Mouse (Mus musculus) small intestine, adult 2 months (tissue): ENCODE measurements around the gene Ldlr.

Source experiments
- CTCF ChIP-seq: fragments of 200-500 bp; IDR thresholded peaks from 2 replicates; pipeline ENCODE4 v1.5.1; 2012; ENCODE audit warnings: low read depth, mild to moderate bottlenecking, control low read depth, inconsistent platforms, low read length, moderate library complexity, mixed read lengths; ENCODE audit not compliant: insufficient replicate concordance, insufficient read length; ENCODE audit errors: extremely low read depth
- POLR2A ChIP-seq: fragments of 200-500 bp; IDR thresholded peaks from 2 replicates; pipeline ENCODE4 v1.6.1; 2012; ENCODE audit warnings: low read depth, mild to moderate bottlenecking, control low read depth, inconsistent platforms, low read length, moderate library complexity

DNA sequence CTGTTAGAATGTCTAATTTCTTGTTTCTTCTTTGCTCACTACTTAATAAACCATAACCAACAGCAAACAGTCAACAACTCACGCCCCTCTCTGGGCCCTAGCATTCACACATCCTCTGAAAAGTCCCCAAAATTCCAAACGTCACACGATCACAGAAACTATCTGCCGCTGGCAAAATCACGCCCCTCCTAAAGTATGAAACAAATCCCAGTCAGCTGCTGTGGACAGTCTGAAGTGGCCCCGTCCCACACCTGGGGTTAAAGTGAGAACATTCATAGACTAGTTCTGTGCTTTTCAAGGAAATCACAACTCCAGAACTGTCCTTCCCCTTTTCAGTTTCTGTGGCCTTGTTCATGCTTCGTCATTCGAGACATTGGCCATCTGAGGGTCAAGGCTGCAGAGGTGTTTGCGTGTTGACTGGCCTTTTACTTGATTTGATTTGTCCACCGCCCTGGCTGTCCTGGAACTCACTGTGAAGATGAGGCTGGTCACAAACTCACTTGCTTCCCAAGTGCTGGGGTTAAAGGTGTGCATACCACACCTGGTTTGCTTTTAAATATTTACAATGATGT, 5.1 kb downstream of the Ldlr start:
- TF ChIP-seq CTCF (no peak), POLR2A (no peak)
